Mouse (Mus musculus) limb, embryonic 10.5 days (tissue): ENCODE results near the gene Gabbr2. TPM values are rescaled to one million over a fixed set of nuclear protein-coding genes. Genes with fewer than 3 reads are reported as not detected.

Experiments
- DNase-seq: peaks from one replicate; pipeline ENCODE4 v3.0.0-alpha.2; 2017; ENCODE audit warnings: low spot score
- H3K27ac ChIP-seq: fragments of 300-500 bp; sonication (generic); 2 replicates; pipeline ENCODE4 v1.5.1; 2016; ENCODE audit warnings: mild to moderate bottlenecking
- H3K27me3 ChIP-seq: fragments of 300-500 bp; sonication (generic); 2 replicates; pipeline ENCODE4 v1.6.1; 2016; ENCODE audit warnings: low read depth, mild to moderate bottlenecking; ENCODE audit not compliant: poor library complexity, severe bottlenecking
- H3K36me3 ChIP-seq: fragments of 300-500 bp; sonication (generic); 2 replicates; pipeline ENCODE4 v1.6.1; 2016; ENCODE audit warnings: mild to moderate bottlenecking, moderate library complexity
- H3K4me1 ChIP-seq: fragments of 300-500 bp; sonication (generic); 2 replicates; pipeline ENCODE4 v1.6.1; 2016
- H3K4me3 ChIP-seq: fragments of 300-500 bp; sonication (generic); 2 replicates; pipeline ENCODE4 v1.5.1; 2016; ENCODE audit warnings: mild to moderate bottlenecking, moderate library complexity
- H3K9me3 ChIP-seq: fragments of 300-500 bp; sonication (generic); replicated peaks from 2 replicates; pipeline ENCODE4 v1.6.1; 2016; ENCODE audit warnings: mild to moderate bottlenecking
- WGBS: fragments of 180-500 bp; shearing (Covaris S2); methylation state at CpG from one replicate; pipeline ENCODE4 v1.1.7; 2016; 5-methylcytosine and 5-hydroxymethylcytosine counted together
- polyA plus RNA-seq: library from polyadenylated mRNA; unstranded; fragments of >200 nt; fragmentation: Nextera tagmentation; extraction: Ambion mirVana; gene quantifications from 2 replicates; pipeline ENCODE4 v1.2.1, GENCODE M21; 2016

Gabbr2 gene
- polyA plus RNA-seq, 1 experiment from 2014 or later, result 0.10 TPM

DNA sequence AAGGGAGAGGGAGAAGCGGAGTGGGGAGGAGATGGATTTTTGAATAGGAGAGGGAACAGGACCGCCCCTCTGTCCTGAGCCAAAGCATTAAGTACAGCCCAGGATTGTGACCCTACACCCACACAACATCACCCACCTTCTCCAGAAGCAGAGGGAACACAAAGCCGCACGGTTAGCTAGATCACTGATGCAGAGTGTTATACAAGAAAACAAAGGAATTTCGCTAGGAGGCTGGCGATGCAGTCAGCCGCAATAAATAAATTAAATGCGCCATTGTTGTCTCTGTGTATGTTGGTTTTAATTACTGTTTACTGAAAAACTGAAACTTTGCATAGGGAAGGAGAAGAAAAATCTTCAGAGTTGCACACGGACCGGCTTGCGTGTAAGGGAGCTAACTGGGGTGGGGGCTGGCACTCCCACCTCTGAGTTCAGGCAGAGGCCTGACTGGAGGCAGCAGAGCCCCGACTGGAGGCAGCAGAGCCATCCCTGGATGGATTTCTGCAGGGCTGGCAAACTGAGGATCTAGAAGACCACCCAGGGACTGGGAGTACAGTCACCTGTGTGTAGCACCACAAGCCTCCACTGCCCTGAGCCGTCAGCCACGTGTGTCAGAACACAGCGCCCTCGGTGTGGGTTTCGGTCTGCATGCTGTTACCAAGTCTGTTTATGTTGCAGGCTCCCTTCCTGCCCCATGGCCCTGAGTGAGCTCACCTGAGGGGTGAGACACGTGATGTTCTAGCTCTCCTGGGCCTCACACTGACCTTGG lies 93.9 kb downstream of the Gabbr2 start:
- H3K27ac ChIP-seq, result no peak overlapping the region
- no peaks in the 10 kb centered on the region for H3K36me3 ChIP-seq
- DNase-seq, result no peak
- no peaks in the 10 kb centered on the region for H3K9me3 ChIP-seq
- WGBS, result 85% methylated on average over 18 of the region's 18 CpGs
- H3K4me1 ChIP-seq, result peaks cover 7% of the 10 kb centered on the region; the same call in 1 of the 2 replicates
- no peaks in the 10 kb centered on the region for H3K27me3 ChIP-seq
- no peak overlapping the region for H3K4me3 ChIP-seq

DNA sequence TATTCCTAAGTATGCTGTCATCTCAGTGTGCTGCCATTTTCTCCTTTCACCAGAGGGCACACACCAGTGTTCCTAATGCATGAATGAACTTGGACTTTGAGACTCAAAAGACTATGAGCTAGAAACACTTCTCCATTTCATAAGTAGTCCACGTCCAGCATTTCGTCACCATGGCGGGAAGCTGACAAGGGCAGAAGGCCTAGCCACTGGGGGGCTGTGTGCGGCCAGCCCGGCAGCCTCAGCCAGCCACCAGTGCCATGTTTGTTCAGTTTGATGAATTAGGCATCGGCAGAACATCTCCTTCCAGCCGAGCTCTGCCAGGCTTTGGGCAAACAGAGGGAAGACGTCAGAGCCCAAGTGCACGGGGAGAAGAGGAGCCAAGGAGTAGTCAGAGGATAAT lies 97.5 kb downstream of the Gabbr2 start:
- WGBS, result 89% methylated on average over 9 of the region's 9 CpGs
- H3K27me3 ChIP-seq, result no peaks in the 10 kb centered on the region
- no peak overlapping the region for H3K27ac ChIP-seq
- H3K4me3 ChIP-seq, result no peak overlapping the region
- peaks cover 7% of the 10 kb centered on the region; the same call in 1 of the 2 replicates for H3K4me1 ChIP-seq
- H3K9me3 ChIP-seq, result no peaks in the 10 kb centered on the region
- DNase-seq, result no peak
- H3K36me3 ChIP-seq, result no peaks in the 10 kb centered on the region

DNA sequence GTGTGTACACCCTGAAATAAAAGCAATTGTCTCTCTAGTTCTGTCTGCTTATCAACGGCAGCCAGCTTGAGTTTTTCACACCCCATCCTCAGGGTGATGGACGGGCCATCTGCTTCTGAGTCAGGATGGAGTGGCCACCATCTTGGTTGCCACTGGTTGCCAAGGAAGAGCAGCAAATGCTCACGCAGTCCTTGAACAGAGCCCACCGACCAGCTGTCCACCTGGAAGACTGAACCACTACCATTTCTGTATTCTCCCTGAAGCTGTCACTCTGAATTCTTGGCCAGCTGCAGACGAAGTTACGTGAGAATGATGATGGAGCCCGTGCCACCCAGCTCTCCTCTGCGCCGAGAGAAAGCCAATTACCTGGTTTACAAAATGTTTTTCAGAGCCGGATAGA lies 102.5 kb downstream of the Gabbr2 start:
- Histone ChIP-seq H3K9me3 (no peaks in the 10 kb centered on the region), H3K4me3 (no peak overlapping the region), H3K27me3 (no peaks in the 10 kb centered on the region), H3K4me1 (0 out of 2 replicates have a peak, but pooled peaks cover 2% of the 10 kb centered on the region), H3K36me3 (no peaks in the 10 kb centered on the region), H3K27ac (no peak overlapping the region)
- DNase-seq, result no peak
- 81% methylated on average over 10 of the region's 10 CpGs for WGBS

DNA sequence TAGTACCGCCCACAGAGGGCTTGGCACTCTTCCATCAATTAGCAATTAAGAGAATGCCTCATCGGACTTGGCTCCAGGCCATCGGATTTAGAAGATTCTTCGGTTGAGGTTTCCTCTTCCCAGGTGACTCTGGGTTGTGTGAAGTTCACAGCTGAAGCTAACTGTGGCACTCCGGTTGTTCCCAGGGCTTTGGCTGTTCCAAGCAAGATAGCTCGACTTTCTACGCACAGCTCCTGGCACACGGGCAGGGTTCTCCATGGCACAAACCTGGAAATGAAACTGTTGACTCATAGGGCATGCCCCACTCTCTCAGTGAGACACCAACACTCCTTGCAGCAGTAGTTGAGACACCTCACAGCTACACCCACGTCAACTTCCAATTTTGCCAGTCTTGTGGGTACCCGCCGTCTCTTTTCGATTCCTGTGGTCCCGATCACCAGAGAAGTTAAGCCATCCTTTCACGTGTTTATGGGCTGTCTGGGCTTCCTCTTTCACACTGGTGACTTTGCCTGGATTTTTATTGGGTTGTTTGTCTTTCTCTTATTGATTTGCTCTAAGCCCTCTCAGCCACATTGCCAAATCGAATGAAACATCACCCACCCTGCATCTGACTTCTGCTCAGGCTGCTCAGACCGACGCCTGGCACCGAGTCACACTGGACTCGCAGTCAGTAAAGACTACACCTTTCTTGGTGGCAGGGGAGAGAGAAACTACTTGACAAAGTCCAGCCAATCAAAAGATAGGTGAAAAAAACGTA lies 105.9 kb downstream of the Gabbr2 start:
- H3K27me3 ChIP-seq, result no peaks in the 10 kb centered on the region
- 89% methylated on average over 20 of the region's 20 CpGs for WGBS
- H3K4me1 ChIP-seq, result peaks cover 17% of the 10 kb centered on the region
- no peak overlapping the region for H3K27ac ChIP-seq
- H3K4me3 ChIP-seq, result no peak overlapping the region
- no peaks in the 10 kb centered on the region for H3K36me3 ChIP-seq
- no peak for DNase-seq
- H3K9me3 ChIP-seq, result no peaks in the 10 kb centered on the region

DNA sequence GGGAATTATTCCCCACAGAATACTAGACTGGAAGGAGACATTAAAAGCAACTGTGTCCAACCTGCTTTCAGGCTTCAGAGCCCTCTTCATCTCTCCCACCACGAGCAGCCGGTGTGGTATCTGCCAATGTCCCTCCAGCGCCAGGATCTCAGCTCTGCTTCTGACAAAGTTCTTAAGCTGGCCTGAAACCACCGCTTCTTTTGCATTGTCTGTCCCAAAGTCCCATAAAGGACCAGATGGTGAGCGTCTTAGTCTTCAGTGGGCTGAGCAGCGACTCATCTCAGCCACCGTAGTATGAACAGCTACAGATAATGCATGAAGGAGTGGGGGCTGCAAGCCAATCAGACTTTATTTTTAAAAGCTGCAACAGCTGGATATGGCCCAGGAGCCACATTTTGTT lies 107.5 kb downstream of the Gabbr2 start:
- no peak overlapping the region for H3K27ac ChIP-seq
- no peaks in the 10 kb centered on the region for H3K36me3 ChIP-seq
- no peak overlapping the region for H3K4me3 ChIP-seq
- H3K4me1 ChIP-seq, result peaks cover 27% of the 10 kb centered on the region
- no peaks in the 10 kb centered on the region for H3K9me3 ChIP-seq
- DNase-seq, result no peak
- no peaks in the 10 kb centered on the region; the same call in 1 of the 2 replicates for H3K27me3 ChIP-seq
- WGBS, result 89% methylated on average over 7 of the region's 7 CpGs

DNA sequence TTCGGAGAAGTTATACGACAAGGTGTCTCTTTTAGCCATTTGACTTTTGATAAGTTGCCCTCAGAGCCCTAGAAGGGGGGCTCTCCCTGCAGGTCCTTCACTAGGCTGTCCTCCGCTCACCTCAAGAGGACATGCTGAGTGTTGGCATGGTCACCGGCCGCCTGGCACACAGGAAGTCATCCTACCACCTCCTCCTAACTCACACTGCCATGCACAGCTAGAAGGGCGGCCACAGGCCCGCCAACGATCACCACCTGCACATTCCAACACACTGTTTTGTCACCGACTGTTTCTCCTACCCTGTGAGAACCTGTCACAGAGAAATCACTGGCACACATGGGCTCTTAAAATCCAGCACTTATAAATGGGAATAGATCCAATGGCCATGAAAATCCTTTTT lies 108.1 kb downstream of the Gabbr2 start:
- WGBS, result 86% methylated on average over 9 of the region's 9 CpGs
- no peak for DNase-seq
- H3K27me3 ChIP-seq, result no peaks in the 10 kb centered on the region; the same call in 1 of the 2 replicates

DNA sequence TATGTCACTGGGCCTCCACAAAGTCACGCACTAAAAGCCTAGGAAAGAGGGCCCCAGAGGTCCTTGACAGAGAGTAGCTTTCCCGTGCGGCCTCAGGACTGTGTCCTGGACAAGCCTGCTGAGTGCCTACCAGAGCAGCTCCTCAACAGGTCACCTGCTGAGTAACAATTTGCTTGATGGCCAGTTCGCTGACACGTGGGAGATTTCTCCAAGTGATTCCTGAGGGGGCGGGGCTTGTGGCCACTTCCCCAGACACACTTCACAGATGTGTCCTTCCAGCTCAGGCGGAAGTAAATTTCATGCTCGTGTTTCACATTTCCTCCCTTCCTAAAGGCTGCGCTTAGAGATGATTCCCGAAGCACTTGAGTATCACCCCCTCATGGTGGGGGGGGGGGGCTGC lies 108.6 kb downstream of the Gabbr2 start:
- Histone ChIP-seq H3K27me3 (no peaks in the 10 kb centered on the region; the same call in 1 of the 2 replicates), H3K27ac (no peak overlapping the region), H3K9me3 (no peaks in the 10 kb centered on the region), H3K4me3 (no peak overlapping the region), H3K4me1 (peaks cover 27% of the 10 kb centered on the region), H3K36me3 (no peaks in the 10 kb centered on the region)
- 50% methylated on average over 10 of the region's 10 CpGs for WGBS
- DNase-seq, result no peak

More for the DNA sequence above, 108.1 kb downstream of the Gabbr2 start:
- Histone ChIP-seq H3K4me1 (peaks cover 27% of the 10 kb centered on the region), H3K9me3 (no peaks in the 10 kb centered on the region), H3K36me3 (no peaks in the 10 kb centered on the region), H3K4me3 (no peak overlapping the region), H3K27ac (no peak overlapping the region)

DNA sequence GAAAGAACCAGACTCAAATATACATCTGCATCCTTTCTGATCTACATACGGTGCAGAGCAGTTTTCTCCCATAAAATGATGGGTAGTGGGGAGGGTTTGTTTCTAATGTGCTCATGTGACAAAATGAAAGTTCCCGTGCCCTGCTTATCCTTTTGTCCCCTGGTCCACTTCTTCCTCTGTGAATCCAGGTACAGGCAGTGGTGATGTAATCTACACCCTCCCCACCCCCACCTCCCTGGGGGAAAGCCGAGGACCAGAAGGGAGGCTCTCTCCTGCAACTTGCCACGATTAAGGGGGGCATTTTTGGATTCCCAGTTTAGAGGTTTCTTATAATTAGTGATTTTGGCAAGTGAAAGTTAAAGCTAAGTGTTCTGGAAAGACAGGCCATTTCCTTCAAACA lies 110.4 kb downstream of the Gabbr2 start:
- no peak for DNase-seq
- Histone ChIP-seq H3K27me3 (peaks cover 6% of the 10 kb centered on the region; the same call in 1 of the 2 replicates), H3K4me3 (no peak overlapping the region), H3K27ac (no peak overlapping the region), H3K4me1 (peaks cover 27% of the 10 kb centered on the region), H3K36me3 (no peaks in the 10 kb centered on the region), H3K9me3 (no peaks in the 10 kb centered on the region)
- WGBS, result 59% methylated on average over 4 of the region's 4 CpGs

DNA sequence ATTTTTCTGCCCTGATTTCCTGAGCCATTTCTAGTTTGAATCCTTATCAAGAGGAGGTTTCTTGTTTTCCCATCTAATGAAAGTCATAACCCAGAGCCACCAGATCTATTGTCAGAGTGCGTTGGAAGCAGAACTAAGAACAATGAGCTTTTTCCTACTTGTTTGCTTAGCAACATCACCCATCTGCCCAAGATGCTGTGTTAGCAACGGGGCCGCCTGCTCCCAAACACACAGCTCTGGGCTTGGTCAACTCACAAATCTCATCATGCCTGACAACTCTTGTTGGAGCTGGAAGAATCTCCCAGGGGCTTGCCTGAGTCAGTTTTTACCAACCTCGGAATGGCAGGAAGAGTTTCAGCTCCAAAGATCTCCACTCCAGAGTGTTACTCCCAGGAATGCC lies 111.7 kb downstream of the Gabbr2 start:
- DNase-seq, result no peak
- Histone ChIP-seq H3K9me3 (no peaks in the 10 kb centered on the region), H3K36me3 (no peaks in the 10 kb centered on the region), H3K4me1 (peaks cover 27% of the 10 kb centered on the region), H3K27me3 (peaks cover 6% of the 10 kb centered on the region; the same call in 1 of the 2 replicates), H3K27ac (no peak overlapping the region), H3K4me3 (no peak overlapping the region)
- 51% methylated on average over 4 of the region's 4 CpGs for whole genome bisulfite sequencing

DNA sequence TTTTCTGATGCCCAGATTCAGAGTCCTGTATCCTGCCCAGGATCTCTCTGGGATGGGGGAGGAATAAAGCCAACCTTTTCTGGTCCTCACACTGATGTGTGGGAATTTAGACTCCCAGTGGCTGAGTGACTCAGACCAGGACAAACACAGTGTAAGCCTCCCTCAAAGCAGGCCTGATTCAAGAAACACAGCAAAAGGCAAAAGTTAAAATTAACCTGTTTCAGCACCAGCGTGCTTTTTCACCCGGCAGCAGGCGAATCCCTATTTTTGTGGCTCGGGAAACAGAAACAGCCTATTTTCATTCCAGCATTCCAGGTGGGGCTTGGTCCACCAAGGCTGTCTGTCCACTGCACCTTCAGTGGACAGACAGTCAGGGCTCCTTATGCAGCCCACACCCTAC lies 118.9 kb downstream of the Gabbr2 start:
- Histone ChIP-seq H3K9me3 (no peaks in the 10 kb centered on the region), H3K4me1 (peaks cover 3% of the 10 kb centered on the region; the same call in 1 of the 2 replicates), H3K27me3 (peaks cover 25% of the 10 kb centered on the region; the same call in 1 of the 2 replicates), H3K36me3 (no peaks in the 10 kb centered on the region), H3K27ac (no peak overlapping the region), H3K4me3 (no peak overlapping the region)
- WGBS, result 94% methylated on average over 4 of the region's 4 CpGs
- no peak for DNase-seq

DNA sequence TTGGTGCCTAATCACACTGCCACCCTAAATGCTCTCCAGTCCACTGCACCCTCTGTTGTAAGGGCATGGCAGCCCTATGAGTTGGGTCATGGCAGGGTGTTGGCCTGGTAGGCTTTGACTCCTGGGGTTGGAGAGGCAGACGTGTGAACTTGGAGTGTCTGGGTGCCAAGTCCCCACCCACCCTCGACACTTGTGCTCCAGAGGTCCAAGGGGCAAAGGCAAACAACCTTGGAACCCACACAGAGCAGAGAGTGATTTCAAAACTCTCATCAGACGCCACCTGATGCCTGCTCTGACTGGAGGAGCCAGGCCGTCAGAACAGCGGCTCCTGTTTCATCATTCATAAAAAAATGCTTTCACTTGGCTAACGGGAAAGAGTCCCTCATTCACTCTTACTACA lies 121.5 kb downstream of the Gabbr2 start:
- no peak for DNase-seq
- peaks cover 3% of the 10 kb centered on the region; the same call in 1 of the 2 replicates for H3K4me1 ChIP-seq
- 53% methylated on average over 6 of the region's 6 CpGs for WGBS
- no peaks in the 10 kb centered on the region for H3K36me3 ChIP-seq
- peaks cover 20% of the 10 kb centered on the region; the same call in 1 of the 2 replicates for H3K27me3 ChIP-seq
- no peak overlapping the region for H3K4me3 ChIP-seq
- H3K9me3 ChIP-seq, result no peaks in the 10 kb centered on the region
- H3K27ac ChIP-seq, result no peak overlapping the region

DNA sequence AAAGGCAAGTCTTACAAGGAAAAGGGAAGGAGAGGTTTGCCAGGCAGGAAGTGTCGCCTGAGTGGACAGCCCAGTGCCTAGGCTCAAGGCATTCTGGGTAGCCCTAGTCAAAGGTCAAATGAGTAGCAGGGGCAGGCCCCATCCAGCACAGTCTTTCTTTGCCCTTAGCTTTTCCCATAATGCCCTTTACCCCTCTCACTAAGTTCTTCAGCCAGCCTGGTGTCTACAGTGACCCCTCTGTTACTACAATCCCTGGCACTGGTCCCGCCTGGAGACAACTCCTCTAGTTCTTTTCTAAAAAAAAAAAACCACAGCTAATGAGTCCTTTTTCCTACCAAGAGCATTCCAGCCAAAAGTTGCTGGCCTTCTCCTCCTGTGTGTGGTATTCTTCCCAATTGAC lies 122.3 kb downstream of the Gabbr2 start:
- 81% methylated on average over 2 of the region's 2 CpGs for whole genome bisulfite sequencing
- Histone ChIP-seq H3K36me3 (no peaks in the 10 kb centered on the region), H3K4me3 (no peak overlapping the region), H3K27me3 (peaks cover 20% of the 10 kb centered on the region; the same call in 1 of the 2 replicates), H3K4me1 (peaks cover 3% of the 10 kb centered on the region; the same call in 1 of the 2 replicates), H3K27ac (no peak overlapping the region), H3K9me3 (no peaks in the 10 kb centered on the region)
- no peak for DNase-seq

DNA sequence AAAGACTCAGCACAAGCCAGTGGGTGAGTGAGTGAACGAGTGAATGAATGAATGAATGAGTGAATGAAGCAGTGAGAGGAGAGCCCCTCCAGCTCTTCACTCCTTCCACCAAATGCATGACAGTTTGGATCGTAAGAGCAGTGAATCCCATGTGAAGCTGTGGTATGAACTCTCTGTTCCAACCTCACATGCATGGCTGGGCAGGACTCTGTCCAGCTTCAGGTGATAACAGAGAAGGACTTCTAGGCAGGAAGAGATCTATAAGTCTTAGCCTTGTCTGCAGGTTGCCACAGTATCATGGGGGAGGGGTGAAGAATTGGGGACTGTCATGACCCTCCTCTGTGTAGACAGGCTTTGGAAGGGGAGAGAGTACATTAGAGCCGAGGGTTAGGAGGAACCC lies 122.8 kb downstream of the Gabbr2 start:
- no peaks in the 10 kb centered on the region for H3K36me3 ChIP-seq
- H3K27ac ChIP-seq, result no peak overlapping the region
- no peak for DNase-seq
- WGBS, result 91% methylated on average over 3 of the region's 3 CpGs
- peaks cover 3% of the 10 kb centered on the region; the same call in 1 of the 2 replicates for H3K4me1 ChIP-seq
- H3K27me3 ChIP-seq, result peaks cover 20% of the 10 kb centered on the region; the same call in 1 of the 2 replicates
- H3K4me3 ChIP-seq, result no peak overlapping the region
- H3K9me3 ChIP-seq, result no peaks in the 10 kb centered on the region
